Mouse (Mus musculus): ENCODE results near the gene Glis3. TPM values are rescaled to one million over a fixed set of nuclear protein-coding genes. Genes with fewer than 3 reads are reported as not detected.

The Glis3 gene
- total RNA-seq, 2 experiments from 2014 or later, result 4.6 to 5.0 TPM

DNA sequence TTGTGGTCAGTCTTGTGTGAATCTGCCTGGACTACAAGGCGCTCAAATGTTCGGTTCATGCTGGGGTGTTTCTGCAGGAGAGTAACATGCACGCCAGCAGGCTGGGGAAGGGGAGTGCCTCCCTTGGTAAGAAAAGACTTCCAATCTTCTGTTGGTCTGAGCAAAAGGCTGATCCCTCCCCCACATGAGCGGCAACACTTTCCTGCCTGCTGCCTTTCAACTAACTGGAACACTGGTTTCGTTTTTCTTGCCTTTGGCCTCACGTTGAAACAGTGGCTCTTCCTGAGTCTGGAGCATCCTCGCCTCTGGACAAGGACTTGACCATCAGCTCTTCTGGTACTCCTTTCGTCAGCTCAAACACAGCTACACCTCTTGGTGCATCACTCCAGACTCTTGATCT lies 17.4 kb downstream of the Glis3 start:
- intact Hi-C loops (cut with DNase I), result no loop called here
- DNase-seq (ENCODE audit: low spot score in 2 of 2), result no peak

GRCm38 (mm10) chr19:28660912-28661311 lies 19.0 kb downstream of the Glis3 start:
- no peak for DNase-seq (ENCODE audit: low spot score in 2 of 2)
- intact Hi-C loops (cut with DNase I), result no loop called here

GRCm38 (mm10) chr19:28657686-28658195 lies 22.1 kb downstream of the Glis3 start:
- no peak for DNase-seq (ENCODE audit: low spot score in 2 of 2)
- intact Hi-C loops (cut with DNase I), result no loop called here

GRCm38 (mm10) chr19:28656882-28657281 lies 23.0 kb downstream of the Glis3 start:
- intact Hi-C loops (cut with DNase I), result no loop called here
- DNase-seq (ENCODE audit: low spot score in 2 of 2), result no peak

- no peak for DNase-seq (ENCODE audit: low spot score in 2 of 2)
- intact Hi-C loops (cut with DNase I), result no loop called here
These were observed 24.7 kb downstream of the Glis3 start for GRCm38 (mm10) chr19:28655166-28655565.

- no peak for DNase-seq (ENCODE audit: low spot score in 2 of 2)
- intact Hi-C loops (cut with DNase I), result no loop called here
These were observed 29.0 kb downstream of the Glis3 start for GRCm38 (mm10) chr19:28650836-28651235.

- intact Hi-C loops (cut with DNase I), result no loop called here
These were observed 30.4 kb downstream of the Glis3 start for GRCm38 (mm10) chr19:28649489-28649888.

GRCm38 (mm10) chr19:28648881-28649280 lies 31.0 kb downstream of the Glis3 start:
- no peak for DNase-seq (ENCODE audit: low spot score in 2 of 2)
- intact Hi-C loops (cut with DNase I), result no loop called here

More at GRCm38 (mm10) chr19:28649489-28649888, 30.4 kb downstream of the Glis3 start:
- DNase-seq (ENCODE audit: low spot score in 2 of 2), result no peak

- DNase-seq (ENCODE audit: low spot score in 2 of 2), result no peak
- intact Hi-C loops (cut with DNase I), result no loop called here
These were observed 32.5 kb downstream of the Glis3 start for GRCm38 (mm10) chr19:28647424-28647823.

DNA sequence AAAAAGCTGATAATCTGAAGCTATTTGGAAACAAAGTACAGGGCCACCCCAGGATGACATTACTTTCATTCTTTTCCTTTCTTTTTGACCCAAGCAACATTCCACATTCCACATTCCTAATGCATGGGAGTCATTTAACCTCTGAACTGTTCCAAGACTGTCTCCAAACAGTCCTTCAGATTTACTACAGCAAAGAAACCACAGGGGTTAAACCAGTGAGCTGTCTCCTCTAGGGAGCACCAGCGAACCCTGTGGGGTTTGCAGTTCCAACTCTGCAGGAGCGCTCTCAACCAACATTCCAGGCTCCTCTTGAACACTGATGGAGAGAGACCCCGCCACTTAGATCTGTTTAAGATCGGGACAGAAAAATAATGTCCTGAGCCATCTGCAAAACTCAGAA lies 33.6 kb downstream of the Glis3 start:
- DNase-seq (ENCODE audit: low spot score in 2 of 2), result no peak
- intact Hi-C loops (cut with DNase I), result no loop called here

- peak in 1 of 2 experiments; percentile 22 for DNase-seq (ENCODE audit: low spot score in 2 of 2)
- intact Hi-C loops (cut with DNase I), result no loop called here
These were observed 39.0 kb downstream of the Glis3 start for GRCm38 (mm10) chr19:28640861-28641381.

GRCm38 (mm10) chr19:28635991-28636553 lies 43.8 kb downstream of the Glis3 start:
- no peak for DNase-seq (ENCODE audit: low spot score in 2 of 2)
- intact Hi-C loops (cut with DNase I), result no loop called here

DNA sequence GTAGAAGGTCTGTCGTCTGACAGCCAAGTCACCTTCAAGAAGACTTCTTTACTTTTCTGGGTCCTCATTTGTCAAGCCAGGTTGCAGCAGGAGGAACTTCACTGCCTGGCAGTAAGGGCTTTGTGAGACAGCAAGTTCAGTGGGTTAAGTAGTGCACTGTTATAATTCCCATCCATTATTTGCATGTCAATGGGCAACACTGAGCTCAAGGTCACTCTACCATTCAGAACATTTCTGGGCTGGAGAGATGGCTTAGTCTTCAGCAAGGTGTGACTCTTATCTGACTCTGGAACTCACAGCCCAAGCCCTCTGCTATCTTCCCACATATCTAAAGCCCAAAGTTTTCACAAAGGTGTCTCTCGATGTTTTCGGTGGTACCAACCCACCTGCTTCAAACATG lies 44.9 kb downstream of the Glis3 start:
- DNase-seq (ENCODE audit: low spot score in 2 of 2), result no peak
- intact Hi-C loops (cut with DNase I), result no loop called here

DNA sequence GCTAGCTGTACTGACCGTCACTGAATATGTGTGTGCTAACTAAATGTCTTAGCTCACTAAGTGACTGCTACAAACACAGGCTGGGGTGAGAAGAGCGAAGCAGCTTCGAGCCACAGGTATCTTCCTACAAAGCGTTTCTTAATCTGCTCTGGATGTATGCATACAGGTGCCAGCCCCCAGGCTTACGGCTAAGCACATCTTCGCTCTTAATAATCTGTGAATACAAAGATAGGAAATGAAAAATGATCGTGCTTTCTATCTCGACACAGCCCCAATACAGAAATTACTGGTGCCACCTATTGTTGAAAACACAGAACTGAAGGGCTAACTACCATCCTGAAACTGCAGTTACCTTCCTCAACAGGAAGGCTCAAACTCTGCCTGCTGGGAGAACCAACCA lies 51.5 kb downstream of the Glis3 start:
- intact Hi-C loops (cut with DNase I), result loop anchor here (10.0 kb wide), 1 partner anchor 464 kb away; no protein-coding TSS in a partner anchor
- DNase-seq (ENCODE audit: low spot score in 2 of 2), result peak; percentile 47 to 49

- intact Hi-C loops (cut with DNase I), result loop anchor here (10.0 kb wide), 1 partner anchor 461 kb away; no protein-coding TSS in a partner anchor
These were observed 53.7 kb downstream of the Glis3 start for GRCm38 (mm10) chr19:28626189-28626588.

DNA sequence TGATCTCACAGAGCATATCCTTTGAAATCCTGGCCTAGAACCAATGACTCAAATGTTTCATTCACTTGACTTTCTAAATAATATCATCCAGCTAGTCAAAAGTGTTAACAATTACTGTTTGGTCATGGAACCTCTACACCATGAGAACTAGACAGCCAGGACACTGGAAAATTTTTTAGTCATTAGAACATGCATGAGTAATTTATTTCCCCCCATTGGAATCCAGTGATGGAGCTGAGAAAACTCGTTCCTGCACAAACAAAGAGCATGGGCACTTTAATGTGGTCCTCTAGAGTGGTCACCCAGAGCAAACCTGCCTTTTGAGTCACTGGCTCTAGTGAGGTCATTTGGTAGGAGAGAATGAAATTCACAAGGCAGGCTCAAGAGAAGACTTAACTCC lies 55.3 kb downstream of the Glis3 start:
- intact Hi-C loops (cut with DNase I), result loop anchor here (10.0 kb wide), 1 partner anchor 460 kb away; no protein-coding TSS in a partner anchor
- no peak for DNase-seq (ENCODE audit: low spot score in 2 of 2)

More at GRCm38 (mm10) chr19:28626189-28626588, 53.7 kb downstream of the Glis3 start:
- no peak for DNase-seq (ENCODE audit: low spot score in 2 of 2)

DNA sequence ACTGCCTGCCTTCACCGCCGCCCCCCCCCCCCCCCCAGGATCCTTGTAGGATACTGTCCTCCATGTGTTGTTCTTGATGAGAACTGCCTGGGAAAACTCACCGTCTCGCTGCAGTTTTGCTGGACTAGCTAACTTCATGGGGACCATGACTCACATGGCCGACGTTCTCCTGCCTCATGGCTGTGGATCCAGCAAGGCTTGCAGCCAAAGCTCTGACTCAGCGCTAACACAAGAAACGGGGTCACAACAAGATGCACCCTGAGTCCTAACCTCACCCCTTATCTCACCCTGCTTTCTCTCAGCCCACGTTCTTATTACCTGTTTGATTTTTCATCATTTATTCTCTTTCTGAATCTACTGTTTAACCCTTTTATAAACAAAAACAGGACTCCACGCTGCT lies 56.2 kb downstream of the Glis3 start:
- peak in 1 of 2 experiments; percentile 12 for DNase-seq (ENCODE audit: low spot score in 2 of 2)
- intact Hi-C loops (cut with DNase I), result loop anchor here (10.0 kb wide), 1 partner anchor 459 kb away; no protein-coding TSS in a partner anchor

DNA sequence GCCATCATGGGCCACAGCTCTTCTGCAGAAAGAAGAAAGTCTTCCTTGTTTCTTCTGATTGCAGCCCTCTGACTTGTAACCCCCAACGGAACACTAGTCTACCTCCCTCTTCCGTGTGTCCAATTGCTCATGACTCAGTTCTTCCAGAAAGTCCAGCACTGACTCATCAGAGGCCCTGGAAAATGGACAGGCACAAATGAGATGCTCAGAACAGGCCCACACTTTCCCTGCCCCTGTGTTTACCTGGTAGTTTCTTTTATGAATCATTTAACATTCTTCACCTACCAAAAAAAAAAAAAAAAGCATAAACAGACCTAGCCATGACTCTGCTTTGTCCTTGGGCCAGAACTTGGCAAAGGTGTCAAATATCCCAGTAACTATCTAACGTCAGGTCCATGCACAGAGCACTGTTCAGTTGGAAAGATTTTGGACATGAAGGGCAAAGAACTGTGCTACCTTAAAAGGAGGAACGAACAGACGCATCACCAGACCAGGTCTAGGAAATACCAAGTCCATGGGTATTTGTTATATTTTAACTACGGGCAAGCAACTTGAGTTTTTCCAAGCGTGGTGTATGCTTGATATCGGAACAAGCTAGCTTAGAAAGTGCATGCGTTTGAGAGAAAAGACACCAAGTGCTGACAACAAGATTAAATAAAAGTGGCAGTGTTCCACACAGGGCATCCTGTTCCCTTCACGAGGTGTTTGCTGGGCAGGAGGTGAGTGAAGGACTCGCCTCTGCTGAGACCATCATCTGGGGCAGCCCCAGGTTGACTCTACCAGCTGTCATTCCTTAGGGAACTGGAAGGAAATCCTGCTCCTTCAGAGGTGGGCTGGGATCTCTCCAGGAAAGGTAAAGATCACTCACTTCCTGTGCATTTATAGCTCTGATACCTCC lies 58.0 kb downstream of the Glis3 start:
- no peak for DNase-seq (ENCODE audit: low spot score in 2 of 2)
- intact Hi-C loops (cut with DNase I), result loop anchor here (10.0 kb wide), 1 partner anchor 457 kb away; no protein-coding TSS in a partner anchor

GRCm38 (mm10) chr19:28617736-28618135 lies 62.1 kb downstream of the Glis3 start:
- intact Hi-C loops (cut with DNase I), result no loop called here
- DNase-seq (ENCODE audit: low spot score in 2 of 2), result peak in 1 of 2 experiments; percentile 67

GRCm38 (mm10) chr19:28617191-28617590 lies 62.7 kb downstream of the Glis3 start:
- intact Hi-C loops (cut with DNase I), result no loop called here
- DNase-seq (ENCODE audit: low spot score in 2 of 2), result no peak

Measured in left cerebral cortex, postnatal 14 days (tissue).